Mouse (Mus musculus): Measurements from ENCODE around the gene Ppm1l.
A peak's percentile ranks its signal among the peaks of the same experiment; 100 is the strongest.

Gene Ppm1l

DNA sequence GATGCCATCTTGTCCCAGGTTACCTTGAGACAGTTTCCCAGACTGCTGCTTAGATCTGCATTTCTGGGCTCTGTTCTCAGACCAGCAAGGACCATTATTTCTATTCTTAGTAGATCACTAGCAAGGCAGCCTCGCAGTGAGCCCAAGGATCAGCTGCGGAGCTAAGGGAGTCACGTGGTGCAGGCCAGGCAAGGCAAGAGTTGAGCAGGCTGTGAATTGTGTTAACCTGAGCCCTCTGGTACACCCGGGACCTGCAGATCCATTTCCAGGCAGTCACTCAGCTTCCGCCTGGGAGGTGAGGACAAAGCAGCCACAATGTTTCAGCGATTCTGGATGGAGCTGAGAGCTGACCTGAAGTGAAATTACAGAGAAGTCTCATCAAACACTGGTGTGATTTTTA is 185.3 kb downstream of the Ppm1l start:
- no peak for DNase-seq

DNA sequence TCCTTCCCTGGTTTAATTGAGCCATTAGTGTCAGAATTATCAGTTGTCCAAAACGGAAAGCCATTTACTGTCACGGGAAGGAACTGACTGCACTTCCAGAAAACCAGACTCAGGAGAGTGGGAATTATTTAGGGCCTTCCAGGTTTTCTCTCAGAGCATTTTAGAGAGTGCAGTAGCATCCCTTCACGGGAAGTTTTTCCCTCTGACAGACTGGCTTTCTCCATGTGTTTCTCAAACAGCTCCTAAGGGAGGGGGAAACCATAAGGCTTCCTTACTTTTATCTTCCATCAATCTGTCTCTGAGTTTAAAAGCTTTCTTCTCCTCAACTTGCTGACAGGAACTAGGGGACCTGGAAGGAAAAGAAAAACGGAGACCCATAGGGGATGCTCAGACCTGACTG is 185.9 kb downstream of the Ppm1l start:
- no peak for DNase-seq

DNA sequence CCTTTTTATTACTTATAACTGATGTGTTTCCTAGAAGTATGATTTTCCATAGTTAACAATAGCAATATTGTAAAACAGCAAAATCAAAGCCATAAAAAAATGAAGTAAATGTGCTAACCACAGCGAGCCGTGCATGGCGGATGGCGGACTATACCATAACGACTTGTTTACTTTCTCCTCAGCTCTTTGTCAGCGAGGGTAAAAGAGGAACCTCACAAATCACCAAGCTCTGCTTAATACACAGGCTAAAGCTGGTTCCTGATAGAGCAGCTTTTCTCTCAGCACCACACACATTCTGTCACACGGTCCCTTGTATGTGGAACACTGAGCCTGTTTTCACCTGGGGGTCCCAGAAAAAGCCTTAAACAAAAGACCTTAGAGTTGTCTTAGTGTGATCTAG is 188.4 kb downstream of the Ppm1l start:
- no peak for DNase-seq

DNA sequence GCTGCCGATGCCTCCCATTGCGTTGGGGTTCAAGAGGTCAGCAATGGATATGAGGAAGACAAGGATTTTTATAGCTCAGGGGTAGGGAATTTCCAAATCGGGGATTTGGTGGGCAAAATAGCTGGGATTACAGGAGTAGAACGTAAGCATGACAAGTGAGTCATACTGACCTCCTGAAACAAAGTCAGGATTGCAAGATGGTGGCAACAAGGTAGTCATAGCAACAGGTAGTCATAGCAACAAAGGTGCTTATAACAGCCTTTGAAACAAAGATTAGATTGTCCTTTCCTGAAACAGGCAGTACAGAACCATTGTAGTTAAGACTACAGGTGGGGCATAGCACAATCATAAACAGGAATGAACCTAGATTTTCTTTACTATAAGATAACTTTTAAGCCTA is 189.7 kb downstream of the Ppm1l start:
- no peak for DNase-seq

DNA sequence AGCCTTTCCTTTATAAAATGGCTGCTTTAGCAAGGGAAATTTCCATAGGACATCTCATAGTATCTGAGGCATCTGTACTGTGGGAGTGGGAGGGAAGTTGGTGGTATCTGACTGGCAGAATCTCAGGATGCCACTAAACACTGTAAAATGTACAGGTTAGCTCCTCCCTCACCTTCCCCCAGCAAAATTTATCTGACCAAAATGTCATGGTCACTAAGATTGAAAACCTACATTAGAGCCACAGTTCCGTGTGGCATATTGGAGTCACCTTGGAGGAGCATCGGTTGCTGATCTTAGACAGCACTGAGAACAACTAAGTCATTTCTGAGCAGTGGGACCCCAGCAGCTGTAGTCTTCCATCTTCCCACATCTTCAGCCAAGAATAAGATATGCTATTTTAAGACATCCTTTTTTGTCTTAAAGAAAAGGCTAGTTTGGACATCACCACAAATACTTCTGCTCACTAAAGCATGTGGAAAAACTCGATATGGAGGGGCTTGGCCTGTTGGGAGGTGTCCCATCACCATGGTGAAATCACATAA is 192.8 kb downstream of the Ppm1l start:
- DNase-seq, result no peak

DNA sequence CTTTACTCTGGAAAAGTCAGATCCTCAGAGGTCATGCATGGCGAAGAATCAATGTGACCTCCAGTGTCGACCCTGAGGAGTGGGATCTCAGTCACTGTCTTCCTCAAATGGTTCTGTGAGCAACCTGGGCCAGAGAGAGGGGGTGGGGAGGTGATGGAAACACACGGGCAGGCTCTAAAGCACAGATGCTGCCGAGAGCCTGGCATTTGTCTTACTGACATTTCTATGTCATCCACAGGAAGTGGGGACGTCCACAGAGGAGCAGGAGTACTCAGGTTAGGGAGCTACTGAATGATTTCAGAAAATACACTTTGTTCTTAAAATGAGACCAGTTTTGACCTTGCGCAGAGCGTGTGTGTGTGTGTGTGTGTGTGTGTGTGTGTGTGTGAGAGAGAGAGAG is 195.2 kb downstream of the Ppm1l start:
- DNase-seq, result no peak

DNA sequence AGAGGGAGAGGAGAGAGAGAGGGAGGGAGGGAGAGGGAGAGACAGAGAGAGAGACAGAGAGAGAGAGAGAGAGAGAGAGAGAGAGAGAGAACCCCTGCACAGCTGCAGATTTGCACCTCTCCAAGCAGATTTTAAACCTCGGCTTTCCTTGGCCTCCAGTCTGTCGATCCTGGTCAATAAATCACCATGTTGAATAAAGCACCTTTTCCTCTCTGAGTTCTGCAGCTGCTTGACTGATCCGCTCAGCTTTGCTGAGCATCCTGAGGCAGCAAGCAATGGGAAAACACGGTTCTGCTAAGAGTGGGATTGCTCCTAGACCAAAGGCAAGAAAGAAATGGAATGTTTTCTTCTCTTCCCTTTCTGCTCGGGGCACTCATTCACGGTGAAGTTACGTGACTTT is 195.7 kb downstream of the Ppm1l start:
- DNase-seq, result no peak

DNA sequence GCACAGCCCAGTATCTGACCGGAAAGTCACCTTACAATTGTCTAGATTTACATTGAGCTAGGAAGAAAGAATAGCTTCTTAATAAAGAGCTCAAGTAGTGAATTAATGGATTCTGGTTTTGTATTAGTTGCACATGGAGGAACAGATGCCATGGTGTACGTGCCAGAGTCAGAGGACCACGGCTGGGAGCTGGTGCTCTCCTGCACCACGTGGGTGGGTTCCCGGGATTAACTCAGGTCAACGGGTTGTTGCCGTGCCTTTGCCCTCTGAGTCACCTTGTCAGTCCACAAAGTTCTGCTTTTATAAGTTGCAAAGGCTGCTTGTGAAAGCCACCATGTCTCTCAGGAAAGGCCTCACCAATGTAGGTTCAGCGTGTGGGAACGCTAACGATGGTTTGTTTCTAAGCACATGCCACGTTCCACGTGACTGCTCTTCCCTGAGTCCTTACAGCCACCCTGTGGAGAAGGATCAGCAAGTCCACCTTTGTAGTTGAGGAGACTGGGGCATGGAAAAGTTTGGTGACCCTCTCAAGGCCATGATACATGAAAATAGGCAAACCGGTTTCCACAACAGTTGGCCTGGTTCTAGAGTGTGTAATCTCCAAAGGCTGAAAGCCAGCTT is 199.2 kb downstream of the Ppm1l start:
- DNase-seq, result no peak

DNA sequence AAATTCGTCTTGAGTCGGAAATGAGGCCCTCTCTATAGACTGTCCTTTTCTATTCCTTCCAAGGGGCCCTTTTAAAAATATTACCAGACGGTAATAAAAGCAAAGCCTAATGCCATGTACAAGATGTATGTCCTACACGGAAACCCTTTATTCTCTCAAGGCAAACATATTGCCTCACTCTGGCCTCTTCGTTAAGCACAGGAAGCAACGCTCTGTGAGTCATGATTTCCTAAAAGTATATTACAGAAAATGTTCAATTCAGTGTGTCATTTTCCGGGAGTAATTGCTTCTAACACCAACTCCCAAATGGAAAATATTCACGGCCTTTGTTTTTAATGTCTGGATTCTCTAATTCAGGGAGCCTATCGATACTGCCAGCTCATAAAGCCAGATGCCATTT is 202.5 kb downstream of the Ppm1l start:
- DNase-seq, result no peak

DNA sequence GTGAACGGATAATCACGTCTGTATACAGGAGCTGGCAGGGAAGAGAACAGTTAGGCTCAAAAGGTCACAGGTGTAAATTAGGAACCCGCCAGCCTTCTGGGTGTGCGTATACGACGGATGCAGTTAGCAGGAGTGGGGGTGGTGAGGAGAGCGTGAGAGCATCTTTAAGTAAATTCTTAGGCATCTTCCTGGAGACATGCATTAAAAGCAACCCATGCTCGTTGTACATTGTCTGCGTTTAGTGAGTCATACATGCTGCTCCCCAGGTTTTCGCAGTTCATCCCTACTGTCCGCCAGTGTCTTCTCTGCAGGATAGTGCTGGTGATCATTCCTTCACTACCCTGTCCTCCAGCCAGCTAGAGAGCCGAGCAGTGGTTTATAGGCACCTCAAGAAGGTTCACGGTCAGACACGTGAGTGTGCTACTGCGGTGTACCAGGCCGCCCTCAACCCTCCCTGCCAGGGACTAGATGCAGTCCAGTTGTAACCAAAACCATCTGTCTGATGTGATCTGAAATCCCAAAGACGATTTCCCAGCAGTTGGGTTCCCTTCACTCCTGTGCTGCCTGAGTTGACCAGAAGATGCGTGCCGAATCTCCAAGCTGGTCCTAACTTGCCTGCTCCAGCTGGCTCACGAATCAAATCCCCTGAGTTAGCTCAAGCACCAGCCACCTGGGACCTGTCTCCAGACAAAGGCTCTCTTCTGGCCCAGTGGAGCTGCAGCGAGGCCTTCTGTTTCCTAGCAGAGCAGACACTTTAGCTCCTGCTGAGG is 203.3 kb downstream of the Ppm1l start:
- peak; percentile 57 for DNase-seq

DNA sequence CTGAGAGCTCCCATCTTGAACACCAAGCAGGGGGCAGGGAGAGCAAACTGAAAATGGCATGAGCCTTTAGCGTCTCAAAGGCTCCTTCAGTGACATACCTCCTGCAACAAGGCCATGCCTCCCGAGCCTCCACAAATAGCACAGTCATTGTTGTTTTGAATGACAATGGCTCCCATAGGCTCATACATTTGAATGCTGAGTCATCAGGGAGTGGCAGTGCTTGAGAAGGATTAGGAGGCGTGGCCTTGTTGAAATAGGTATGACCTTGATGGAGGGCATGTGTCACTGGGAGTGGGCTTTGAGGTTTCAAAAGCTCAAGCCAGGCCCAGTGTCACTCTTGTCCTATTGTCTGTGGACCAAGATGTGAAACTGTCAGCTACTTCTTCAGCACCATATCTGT is 205.6 kb downstream of the Ppm1l start:
- no peak for DNase-seq

DNA sequence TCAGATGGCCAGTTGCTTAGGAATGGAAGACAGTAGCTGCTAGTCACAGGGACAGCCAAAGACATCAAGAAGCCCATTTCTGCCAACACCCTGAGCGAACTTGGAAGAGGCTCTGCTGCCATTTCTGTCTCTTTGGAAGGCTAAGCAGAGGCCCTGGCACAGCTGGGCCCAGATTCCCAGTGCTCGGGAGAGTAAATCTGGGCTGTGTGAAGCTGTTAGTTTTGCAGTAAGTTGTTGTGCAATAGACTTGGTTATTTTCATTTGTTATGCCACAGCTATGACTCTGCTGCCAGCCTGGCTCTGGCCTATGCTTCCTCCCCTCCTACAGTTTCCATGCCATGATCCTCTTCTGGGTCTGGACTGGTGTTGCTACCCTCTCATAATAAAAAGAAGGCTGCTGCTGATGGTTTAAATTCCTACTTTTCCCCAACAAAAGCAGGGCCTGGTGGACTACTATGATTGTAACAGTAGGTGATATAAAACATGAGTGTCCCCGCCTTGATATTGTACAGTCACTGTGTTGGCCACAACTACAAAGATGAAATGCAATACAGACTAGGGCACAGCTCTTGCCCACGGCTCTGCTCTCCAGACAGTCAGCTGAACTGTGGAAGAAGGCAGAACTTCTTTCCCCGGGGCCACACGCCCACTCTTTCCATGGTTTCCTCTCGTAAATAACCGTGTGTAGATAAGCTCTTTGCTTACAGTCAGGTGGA is 207.9 kb downstream of the Ppm1l start:
- no peak for DNase-seq

DNA sequence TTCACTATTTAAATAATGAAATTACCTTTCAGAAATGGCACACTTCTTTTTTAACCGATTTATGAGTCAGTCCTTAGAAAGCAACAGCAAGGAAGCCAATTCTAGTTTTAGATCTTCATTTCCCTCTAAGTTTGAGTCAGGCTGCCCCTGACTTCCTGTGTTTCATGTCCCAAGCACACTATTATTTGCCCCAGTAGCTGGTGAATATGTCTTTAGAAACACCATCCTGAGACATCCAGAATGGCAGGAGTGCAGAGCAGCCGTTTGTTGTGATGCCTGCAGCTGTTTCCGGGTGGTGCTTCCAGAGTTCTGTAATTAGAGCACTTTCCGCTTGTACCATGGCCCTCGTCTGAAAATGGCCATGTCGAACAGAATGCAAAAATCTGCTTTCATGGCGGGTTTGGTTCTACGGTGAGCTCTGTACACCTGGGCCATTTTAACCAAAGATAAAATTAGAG is 208.4 kb downstream of the Ppm1l start:
- DNase-seq, result no peak

DNA sequence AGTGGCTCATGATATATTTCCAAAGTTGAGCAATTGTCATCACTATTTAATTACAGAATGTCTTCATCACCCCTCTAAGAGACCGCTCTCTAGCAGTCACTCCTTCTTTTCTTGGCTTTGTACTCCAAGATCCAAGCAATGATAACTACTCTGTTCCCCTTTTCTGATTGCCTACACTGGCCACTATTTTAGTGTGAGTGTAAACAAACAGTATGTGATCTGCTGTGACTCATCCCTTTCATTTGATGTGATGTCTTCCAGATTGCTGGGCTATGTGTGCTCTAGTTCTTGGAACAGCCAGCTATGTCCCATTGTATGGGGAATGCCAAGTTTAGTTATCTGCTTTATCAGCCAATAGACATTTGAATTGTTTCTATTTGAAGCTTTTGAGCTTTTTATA is 210.7 kb downstream of the Ppm1l start:
- DNase-seq, result no peak

DNA sequence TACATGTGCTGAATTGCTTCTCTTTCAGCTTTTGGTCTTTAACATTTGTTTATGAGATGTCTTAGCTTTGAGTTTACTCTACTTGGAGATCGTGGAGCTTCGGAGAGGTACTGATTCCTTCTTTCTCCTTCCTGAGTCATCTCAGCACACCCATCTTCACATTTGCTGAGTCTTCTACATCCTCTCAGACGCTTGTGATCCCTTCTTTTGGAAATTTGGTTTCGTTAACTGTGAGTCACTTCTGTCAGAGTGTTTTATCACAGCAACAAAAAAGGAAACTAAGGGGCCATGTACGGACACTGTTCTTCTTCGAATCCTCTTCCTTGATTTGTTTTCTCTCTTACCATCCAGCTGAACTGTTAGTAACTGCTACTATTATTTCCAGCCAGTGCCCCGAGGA is 212.9 kb downstream of the Ppm1l start:
- no peak for DNase-seq

DNA sequence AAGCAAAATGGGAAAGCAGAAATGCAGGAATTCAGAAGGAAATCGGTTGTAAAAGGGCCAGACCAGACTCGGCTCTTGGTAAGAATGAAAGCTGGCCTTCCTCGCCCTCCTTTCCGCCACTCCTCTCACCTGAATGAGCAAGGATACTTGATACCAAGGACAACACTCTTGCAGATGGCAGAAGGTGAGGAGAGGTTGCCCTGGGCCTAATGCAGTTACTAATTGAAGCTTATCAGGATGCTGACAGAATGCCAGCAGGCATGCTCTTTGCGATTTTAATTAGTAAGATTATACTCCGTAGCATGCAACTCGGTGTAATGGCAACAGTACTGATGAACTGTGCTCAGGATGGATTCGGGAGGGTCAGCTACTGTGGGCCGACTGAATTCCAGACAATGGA is 214.8 kb downstream of the Ppm1l start:
- no peak for DNase-seq

DNA sequence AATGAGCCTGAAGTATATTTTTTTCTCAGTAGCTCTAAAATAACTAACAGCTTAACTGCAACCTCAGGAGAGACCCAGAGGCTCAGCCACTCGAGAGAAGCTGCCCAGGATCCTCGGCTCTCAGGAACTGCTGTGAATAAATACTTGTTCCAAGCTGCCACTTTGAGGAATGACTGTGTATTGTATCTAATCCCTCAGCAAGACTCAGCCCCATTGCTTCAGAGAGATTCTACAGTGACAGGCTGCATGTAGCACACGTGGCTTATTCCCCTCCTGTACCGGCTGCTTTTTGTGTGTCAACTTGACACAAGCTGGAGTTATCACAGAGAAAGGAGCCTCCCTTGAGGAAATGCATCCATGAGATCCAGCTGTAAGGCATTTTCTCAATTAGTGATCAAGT is 216.0 kb downstream of the Ppm1l start:
- no peak for DNase-seq

DNA sequence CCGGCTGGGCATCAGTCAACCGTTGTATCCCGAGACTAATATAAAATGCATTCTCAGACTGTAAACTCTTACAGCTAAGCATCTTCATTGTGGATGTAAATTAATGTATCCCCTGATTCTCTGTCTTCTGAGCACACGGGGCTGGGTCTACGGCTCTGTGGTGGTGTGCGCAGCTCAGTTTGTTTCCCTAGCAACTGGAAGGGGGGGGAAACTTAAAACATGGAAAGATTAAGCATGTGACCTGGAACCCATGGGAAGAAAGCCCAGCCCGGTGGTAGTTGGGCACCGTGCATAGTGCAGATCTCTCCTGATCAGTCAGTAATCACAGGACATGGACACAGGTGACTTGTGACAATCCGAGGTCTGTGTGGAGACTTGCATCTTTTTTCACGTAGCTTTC is 218.8 kb downstream of the Ppm1l start:
- DNase-seq, result no peak

DNA sequence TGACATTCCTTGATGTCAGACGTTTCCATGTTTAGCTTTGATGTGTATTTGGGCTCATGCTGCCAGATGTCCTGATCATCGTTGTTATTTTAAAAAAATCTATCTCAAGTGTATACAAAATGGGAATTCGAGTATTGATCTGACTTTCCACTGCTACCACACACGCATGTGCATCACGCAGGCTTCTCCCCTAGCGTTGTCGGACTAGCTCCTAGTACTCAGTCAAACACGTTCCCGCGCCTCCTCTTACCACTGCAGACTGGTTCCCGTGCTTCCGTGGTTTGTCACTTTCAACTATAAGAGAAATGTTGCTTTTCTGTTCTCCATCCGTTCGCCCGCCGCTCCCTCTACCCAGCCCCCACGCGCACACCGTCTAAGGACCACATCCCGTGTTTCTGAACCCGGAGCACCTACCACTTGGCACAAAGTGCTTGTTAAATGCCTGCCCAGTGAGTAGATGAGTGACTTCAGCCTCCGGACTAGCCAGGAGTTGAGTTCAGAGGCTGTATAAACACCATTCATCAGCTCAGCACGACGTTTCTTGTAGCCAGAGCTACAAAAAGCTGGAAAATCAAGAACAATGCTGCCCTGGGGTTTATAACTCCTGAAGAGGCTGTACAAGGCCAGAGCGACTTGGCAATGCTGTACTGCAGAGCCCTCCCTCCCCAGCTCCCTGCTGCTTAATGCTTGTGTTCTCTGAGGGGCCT is 219.4 kb downstream of the Ppm1l start:
- DNase-seq, result no peak

DNA sequence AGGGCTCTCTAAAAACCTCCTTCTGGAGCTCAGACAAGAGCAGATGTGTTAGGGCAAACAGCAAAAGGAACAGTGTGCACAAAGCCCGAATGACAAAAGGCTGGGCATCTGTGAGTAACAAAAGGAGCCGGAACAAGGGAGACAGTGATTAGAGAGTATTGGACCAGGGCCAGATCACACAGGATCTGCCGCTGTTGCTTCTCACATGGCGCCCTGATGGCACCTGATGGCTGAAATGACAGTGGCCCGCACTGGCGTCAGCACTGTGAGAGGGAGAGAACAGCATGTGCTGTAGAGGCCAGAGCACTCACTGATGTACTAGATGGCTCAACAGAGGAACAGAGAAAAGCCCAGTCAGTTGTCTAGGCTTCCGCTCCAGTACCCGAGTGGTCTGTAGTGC is 226.3 kb downstream of the Ppm1l start:
- peak; percentile 80 for DNase-seq

DNA sequence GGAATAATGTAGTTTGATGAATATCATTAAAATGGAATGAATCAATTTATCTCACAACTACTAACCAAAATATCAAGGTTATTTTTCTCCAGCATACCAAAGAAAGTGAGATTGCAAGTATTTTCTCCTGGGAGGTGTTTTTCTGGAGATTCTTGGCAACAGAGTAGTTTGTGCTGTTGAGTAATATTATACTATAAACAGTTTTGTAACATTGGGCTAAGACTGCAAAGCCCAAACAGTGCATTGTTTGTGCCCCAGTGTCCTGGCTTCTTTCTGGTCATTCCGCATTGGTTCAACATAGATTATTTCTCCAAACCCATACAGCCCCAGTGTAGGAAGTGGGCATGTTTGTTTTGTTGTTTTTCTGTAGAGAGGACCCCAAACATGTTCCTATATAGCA is 227.1 kb downstream of the Ppm1l start:
- no peak for DNase-seq

DNA sequence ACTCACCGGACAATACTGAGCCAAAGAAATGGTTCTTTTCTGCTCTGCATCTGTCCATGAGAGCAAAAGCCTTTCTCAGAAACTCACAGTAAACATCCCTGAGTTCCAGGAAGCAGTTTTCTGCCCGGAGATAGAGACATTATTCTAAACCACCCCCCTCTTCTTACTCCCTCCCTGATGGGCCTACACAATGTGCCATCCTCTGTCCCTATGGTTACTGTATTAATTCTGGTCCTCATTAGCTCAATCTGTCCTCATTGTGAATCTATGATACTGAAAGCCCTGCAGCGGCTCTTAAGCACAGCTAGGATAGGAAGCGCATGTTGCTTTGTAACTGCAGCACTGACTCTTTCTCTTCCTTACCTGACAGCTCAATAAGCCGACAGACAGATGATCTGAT is 228.4 kb downstream of the Ppm1l start:
- no peak for DNase-seq
